ENCODE assay signal across 34 mouse cellular contexts in the genomic region with DNA sequence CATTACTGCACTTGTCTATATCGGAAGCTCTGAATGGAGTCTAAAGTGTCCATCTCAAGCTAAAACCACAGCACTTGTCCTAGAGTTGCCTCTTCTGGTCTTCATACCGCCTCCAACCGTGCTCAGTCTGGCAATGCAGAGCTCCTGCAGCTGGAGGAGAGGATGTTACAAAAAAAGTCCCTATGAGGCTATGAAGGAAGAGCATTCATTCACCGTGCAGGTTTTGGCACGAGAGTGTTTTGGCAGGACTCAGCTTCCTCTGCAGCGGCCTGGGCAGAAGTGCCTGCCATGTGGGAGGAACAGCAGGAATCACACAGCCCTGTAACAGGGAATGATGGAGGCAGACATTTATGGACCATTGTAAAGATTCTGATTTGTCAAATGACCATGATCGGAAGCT. TPM values are rescaled to one million over a fixed set of nuclear protein-coding genes. Genes with fewer than 3 reads are reported as not detected.
DNase-seq lines count a peak whose midpoint lies in the region; ATAC-seq lines count a peak whose summit lies in the region.
"Had no signal": no experiment of that assay in that cellular context is flagged by ENCODE, and none has a peak within 500 bp of the region (broad histone marks: within the 10 kb centered on the region; RNA-seq: fewer than 3 reads in every experiment).

No protein-coding gene starts in this region.

- DNase-seq in frontal cortex, postnatal 14 days (ENCODE audit: low spot score in 2 of 2): no peak
- peak; percentile 26 to 33 for DNase-seq in left cerebral cortex, adult 18-20 months (ENCODE audit: low spot score in 2 of 2)
- no peak for DNase-seq in left cerebral cortex, adult 11 months (ENCODE audit: low spot score)
- peak; percentile 37 for DNase-seq in fat pad, adult 2 months (ENCODE audit: extremely low read depth, low read depth, low spot score)
- peak; percentile 60 for DNase-seq in right cerebral cortex, postnatal 10 days (ENCODE audit: low spot score in 2 of 2)
- DNase-seq: adrenal gland, adult 8-10 months; cerebellum, adult 8-10 months; embryo, embryonic 11 days; gastrocnemius, postnatal 14 days; heart, adult 11 months; heart, postnatal 36 days; kidney, adult 18-20 months; kidney, postnatal 36 days; layer of hippocampus, postnatal 36 days; lung, adult 2 months; lung, postnatal 36 days had no signal

- H3K27me3 ChIP-seq in kidney, embryonic 14.5 days (ENCODE audit: control insufficient read depth, insufficient read depth, low read length): no peaks in the 10 kb centered on the region
- peaks cover 8% of the 10 kb centered on the region; the same call in 1 of the 2 replicates for H3K27me3 ChIP-seq in liver, embryonic 12.5 days (replicated peaks)
- H3K27me3 ChIP-seq: embryonic facial prominence, embryonic 12.5 days; forebrain, embryonic 15.5 days; limb, embryonic 15.5 days; midbrain, embryonic 12.5 days; neural tube, embryonic 13.5 days had no signal

- WGBS in kidney, embryonic 14.5 days: 83% methylated on average over 7 of the region's 7 CpGs
- 74% methylated on average over 7 of the region's 7 CpGs for WGBS in liver, embryonic 12.5 days (ENCODE audit: insufficient replicate concordance)

- H3K9ac ChIP-seq in kidney, embryonic 14.5 days (ENCODE audit: low read depth, low read length): no peak overlapping the region
- no peak overlapping the region for H3K9ac ChIP-seq in liver, embryonic 12.5 days
- H3K9ac ChIP-seq: embryonic facial prominence, embryonic 12.5 days; forebrain, embryonic 15.5 days; hindbrain, embryonic 14.5 days; limb, embryonic 15.5 days; liver, embryonic 14.5 days; midbrain, embryonic 12.5 days; neural tube, embryonic 13.5 days had no signal

- no peak overlapping the region for H3K27ac ChIP-seq in kidney, embryonic 14.5 days (ENCODE audit: low read depth, low read length)
- H3K27ac ChIP-seq in liver, embryonic 12.5 days: no peak overlapping the region
- H3K27ac ChIP-seq: embryonic facial prominence, embryonic 12.5 days; forebrain, embryonic 10.5 days; forebrain, embryonic 15.5 days; heart, embryonic 10.5 days; hindbrain, embryonic 14.5 days; limb, embryonic 10.5 days; limb, embryonic 15.5 days; liver, embryonic 14.5 days; midbrain, embryonic 12.5 days; neural tube, embryonic 13.5 days had no signal

- no peaks in the 10 kb centered on the region for H3K4me1 ChIP-seq in kidney, embryonic 14.5 days (ENCODE audit: control insufficient read depth, insufficient read depth, low read length)
- H3K4me1 ChIP-seq in liver, embryonic 12.5 days: no peaks in the 10 kb centered on the region
- H3K4me1 ChIP-seq: embryonic facial prominence, embryonic 12.5 days; forebrain, embryonic 10.5 days; forebrain, embryonic 15.5 days; heart, embryonic 10.5 days; limb, embryonic 10.5 days; limb, embryonic 15.5 days; midbrain, embryonic 12.5 days; neural tube, embryonic 13.5 days had no signal

- H3K4me2 ChIP-seq in kidney, embryonic 14.5 days (replicated peaks; ENCODE audit: low read depth, low read length): no peak overlapping the region
- H3K4me2 ChIP-seq in liver, embryonic 12.5 days: no peak overlapping the region
- H3K4me2 ChIP-seq: embryonic facial prominence, embryonic 12.5 days; forebrain, embryonic 15.5 days; hindbrain, embryonic 14.5 days; limb, embryonic 15.5 days; midbrain, embryonic 12.5 days; neural tube, embryonic 13.5 days had no signal

- no peak overlapping the region for H3K4me3 ChIP-seq in kidney, embryonic 14.5 days (ENCODE audit: low read length)
- no peak overlapping the region for H3K4me3 ChIP-seq in liver, embryonic 12.5 days
- H3K4me3 ChIP-seq: embryonic facial prominence, embryonic 12.5 days; forebrain, embryonic 10.5 days; forebrain, embryonic 15.5 days; heart, embryonic 10.5 days; limb, embryonic 10.5 days; limb, embryonic 15.5 days; midbrain, embryonic 12.5 days; neural tube, embryonic 13.5 days had no signal

- no peaks in the 10 kb centered on the region for H3K36me3 ChIP-seq in kidney, embryonic 14.5 days (ENCODE audit: control insufficient read depth, insufficient read depth, low read length)
- no peaks in the 10 kb centered on the region for H3K36me3 ChIP-seq in liver, embryonic 12.5 days
- H3K36me3 ChIP-seq: embryonic facial prominence, embryonic 12.5 days; forebrain, embryonic 10.5 days; forebrain, embryonic 15.5 days; heart, embryonic 10.5 days; limb, embryonic 10.5 days; limb, embryonic 15.5 days; midbrain, embryonic 12.5 days; neural tube, embryonic 13.5 days had no signal

- no peaks in the 10 kb centered on the region; the same call in 1 of the 2 replicates for H3K9me3 ChIP-seq in kidney, embryonic 14.5 days (ENCODE audit: control insufficient read depth, low read length)
- H3K9me3 ChIP-seq in liver, embryonic 12.5 days (replicated peaks): no peaks in the 10 kb centered on the region
- H3K9me3 ChIP-seq: embryonic facial prominence, embryonic 12.5 days; forebrain, embryonic 10.5 days; forebrain, embryonic 15.5 days; heart, embryonic 10.5 days; limb, embryonic 10.5 days; limb, embryonic 15.5 days; midbrain, embryonic 12.5 days; neural tube, embryonic 13.5 days had no signal

- peak; percentile 38; the same call in 1 of the 2 replicates for ATAC-seq in frontal cortex, adult (ENCODE audit: low TSS enrichment)
- no peak for ATAC-seq in kidney, embryonic 14.5 days (ENCODE audit: low FRiP score, low TSS enrichment)
- no peak for ATAC-seq in liver, embryonic 12.5 days
- ATAC-seq: forebrain, embryonic 15.5 days had no signal

RNA-seq across cellular contexts. Expression of a gene that starts 12.6 kb away (rescaled TPM):
- total RNA-seq in left cerebral cortex, adult 18-20 months (2021): 10 to 100 TPM; 81.8 to 92.0 TPM
- polyA plus RNA-seq in kidney, embryonic 14.5 days (2014; fragmentation: Nextera tagmentation; extraction: Ambion mirVana): 20.7 and 25.3 TPM in 2 replicates
- 7.2 and 7.3 TPM in 2 replicates for polyA plus RNA-seq in liver, embryonic 12.5 days (2016; fragmentation: Nextera tagmentation; extraction: Ambion mirVana)

RNA-seq across cellular contexts. Expression of a gene that starts 31.5 kb away (rescaled TPM):
- total RNA-seq in left cerebral cortex, adult 18-20 months (2021): 1 to 10 TPM; 3.3 to 3.4 TPM
- 0.70 and 1.0 TPM in 2 replicates for polyA plus RNA-seq in kidney, embryonic 14.5 days (2014; fragmentation: Nextera tagmentation; extraction: Ambion mirVana)
- polyA plus RNA-seq in liver, embryonic 12.5 days (2016; fragmentation: Nextera tagmentation; extraction: Ambion mirVana): not detected in 2 replicates
- total RNA-seq: CH12.LX; gastrocnemius, postnatal 14 days; heart, postnatal 36 days; megakaryocyte, adult 5-6 weeks had no signal
- polyA plus RNA-seq: C2C12; limb, embryonic 10.5 days; liver, embryonic 14.5 days; small intestine, adult 2 months; stomach, embryonic 14.5 days had no signal

Comparison
In these comparisons a context has a peak if more than half of its experiments do, and no peak if none do; other contexts are left out.
1. DNase-seq: peak in left cerebral cortex, adult 18-20 months (2 of 2), fat pad, adult 2 months (single experiment) and right cerebral cortex, postnatal 10 days (2 of 2); none in frontal cortex, postnatal 14 days (0 of 2) and left cerebral cortex, adult 11 months (single experiment).